Mouse (Mus musculus) adrenal gland, adult 18-20 months (tissue): ENCODE results near the gene Zdhhc17. TPM values are rescaled to one million over a fixed set of nuclear protein-coding genes. Genes with fewer than 3 reads are reported as not detected.
A peak's percentile ranks its signal among the peaks of the same experiment; 100 is the strongest.

ENCODE experiments used
- DNase-seq, 2 experiments: peaks; one replicate each; pipeline ENCODE4 v3.0.0; 2021 to 2022; ENCODE audit warnings: low spot score in 2 of 2
- total RNA-seq, 2 experiments: library from RNA; stranded (reverse); gene quantifications; 1 replicate in 1 of 2; 2 replicates in 1 of 2; pipeline ENCODE4 v1.2.3; 2021

Gene Zdhhc17
- total RNA-seq, 2 experiments from 2014 or later = 28.4 to 31.6 TPM

DNA sequence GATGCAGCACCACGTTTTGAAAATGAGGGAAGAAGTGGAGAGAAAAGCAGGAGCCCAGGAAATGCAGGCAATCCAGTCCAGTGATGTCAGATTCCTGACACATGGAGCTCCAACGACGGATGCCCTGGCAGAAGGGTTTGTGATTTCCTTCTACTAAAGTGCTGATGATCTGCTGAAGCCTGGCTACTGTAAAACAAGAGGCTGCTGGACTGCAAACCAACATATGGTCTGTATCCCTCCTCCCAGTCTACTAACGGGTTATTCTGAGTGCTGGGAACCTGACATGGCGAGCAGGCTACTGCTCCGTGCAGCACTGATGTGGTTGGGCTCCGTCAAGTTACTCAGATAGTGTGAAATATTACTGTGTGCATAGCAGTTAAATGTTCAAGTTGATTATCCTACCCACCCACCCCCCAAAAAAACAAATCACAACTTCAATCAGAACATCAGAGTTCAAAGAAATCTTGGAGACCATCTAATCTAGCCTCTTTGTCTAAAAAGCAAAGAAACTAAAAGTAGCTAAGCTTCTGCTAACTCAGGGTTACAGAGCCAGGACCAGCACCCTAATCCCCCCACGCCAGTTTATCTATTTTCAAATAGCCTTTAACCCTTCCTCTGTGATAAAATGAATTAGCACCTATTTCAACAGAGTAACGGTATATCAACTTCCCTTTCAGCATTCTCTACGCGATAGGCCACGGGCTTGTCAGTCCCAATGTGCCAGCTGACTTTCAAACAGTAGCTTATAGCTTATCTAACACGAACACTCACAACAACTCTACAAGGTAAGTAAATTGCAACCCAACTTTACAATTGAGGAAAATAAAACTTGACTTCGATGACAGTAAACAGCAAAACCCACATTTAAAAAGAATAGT lies 4.1 kb downstream of the Zdhhc17 start:
- DNase-seq = no peak

DNA sequence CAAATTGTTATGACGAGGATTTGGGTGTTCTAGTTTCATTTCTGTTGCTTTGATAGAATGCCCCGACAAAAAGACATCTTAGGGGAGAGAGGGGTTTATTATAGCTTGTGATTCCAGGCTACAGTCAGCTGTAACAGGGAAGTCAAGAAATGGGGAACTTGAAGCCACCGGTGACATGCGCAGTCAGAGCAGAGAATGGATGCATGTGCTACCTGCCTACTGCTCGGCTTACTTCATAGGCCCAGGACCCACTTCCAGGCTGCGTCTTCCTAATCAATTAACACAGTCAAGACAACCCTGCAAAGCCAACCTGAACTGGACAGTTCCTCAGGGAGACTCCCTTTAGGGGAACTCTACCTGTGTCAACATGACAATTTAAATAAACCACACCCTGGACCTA lies 5.7 kb downstream of the Zdhhc17 start:
- DNase-seq = no peak

DNA sequence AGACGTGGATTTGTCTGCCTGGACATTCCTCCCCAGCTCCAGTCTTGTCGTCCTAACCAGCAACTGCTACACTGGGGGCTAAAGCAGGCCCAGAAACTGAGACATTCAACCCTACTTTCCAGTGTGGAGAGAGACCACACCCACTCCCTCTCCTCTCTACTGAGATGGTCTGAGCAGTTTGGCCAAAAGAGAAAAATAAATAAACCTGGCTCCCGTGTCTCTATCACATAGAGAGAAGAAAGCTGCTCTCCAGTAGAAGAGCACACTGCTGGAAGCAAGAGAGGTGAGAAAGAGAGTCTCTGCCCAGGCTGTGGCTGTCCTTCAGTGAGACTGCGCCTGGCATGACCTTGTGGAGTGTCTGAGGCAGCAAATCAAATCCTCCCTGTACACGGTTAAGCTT lies 10.7 kb downstream of the Zdhhc17 start:
- no peak for DNase-seq

DNA sequence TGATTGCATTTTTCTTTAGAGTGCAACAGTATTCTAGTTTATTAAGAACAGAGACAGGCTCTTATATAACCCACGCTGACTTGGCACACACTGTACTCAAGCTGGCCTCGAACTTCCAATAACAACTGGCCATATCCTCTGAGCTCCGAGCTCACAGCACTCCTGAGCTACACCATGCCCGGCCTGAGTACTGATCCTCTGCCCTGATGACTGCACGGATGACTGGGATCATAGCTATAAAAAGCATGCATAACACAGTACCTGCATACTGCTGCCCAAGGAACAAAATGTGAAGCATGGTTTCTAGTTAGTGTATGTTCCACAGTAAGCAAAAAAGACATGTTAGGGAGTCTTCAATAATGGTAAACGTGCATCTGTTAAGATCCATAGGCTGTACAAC lies 12.8 kb downstream of the Zdhhc17 start:
- no peak for DNase-seq

GRCm38 (mm10) chr10:110994761-110995160 lies 15.2 kb downstream of the Zdhhc17 start:
- no peak for DNase-seq

DNA sequence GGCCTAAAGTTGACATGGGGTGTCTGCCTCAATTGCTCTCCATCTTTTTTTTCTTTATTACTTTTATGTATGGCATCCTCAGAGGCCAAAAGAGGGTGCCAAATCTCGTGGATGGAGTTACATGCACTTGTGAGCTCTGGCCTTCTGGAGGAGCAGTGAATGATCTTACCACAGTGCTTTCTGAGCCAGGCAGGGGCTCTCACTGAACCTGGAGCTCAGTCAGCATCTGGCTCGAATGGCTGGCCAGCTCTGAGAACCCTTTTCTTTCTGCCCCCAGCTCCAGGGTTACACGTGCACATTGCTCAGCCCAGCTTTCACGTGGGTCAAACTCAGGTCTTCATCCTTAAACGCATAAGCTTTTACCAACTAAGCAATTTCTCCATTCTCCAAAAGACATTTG lies 16.7 kb downstream of the Zdhhc17 start:
- DNase-seq = no peak

- DNase-seq = peak in 1 of 2 experiments; percentile 22
These were observed 17.9 kb downstream of the Zdhhc17 start for GRCm38 (mm10) chr10:110992047-110992431.

DNA sequence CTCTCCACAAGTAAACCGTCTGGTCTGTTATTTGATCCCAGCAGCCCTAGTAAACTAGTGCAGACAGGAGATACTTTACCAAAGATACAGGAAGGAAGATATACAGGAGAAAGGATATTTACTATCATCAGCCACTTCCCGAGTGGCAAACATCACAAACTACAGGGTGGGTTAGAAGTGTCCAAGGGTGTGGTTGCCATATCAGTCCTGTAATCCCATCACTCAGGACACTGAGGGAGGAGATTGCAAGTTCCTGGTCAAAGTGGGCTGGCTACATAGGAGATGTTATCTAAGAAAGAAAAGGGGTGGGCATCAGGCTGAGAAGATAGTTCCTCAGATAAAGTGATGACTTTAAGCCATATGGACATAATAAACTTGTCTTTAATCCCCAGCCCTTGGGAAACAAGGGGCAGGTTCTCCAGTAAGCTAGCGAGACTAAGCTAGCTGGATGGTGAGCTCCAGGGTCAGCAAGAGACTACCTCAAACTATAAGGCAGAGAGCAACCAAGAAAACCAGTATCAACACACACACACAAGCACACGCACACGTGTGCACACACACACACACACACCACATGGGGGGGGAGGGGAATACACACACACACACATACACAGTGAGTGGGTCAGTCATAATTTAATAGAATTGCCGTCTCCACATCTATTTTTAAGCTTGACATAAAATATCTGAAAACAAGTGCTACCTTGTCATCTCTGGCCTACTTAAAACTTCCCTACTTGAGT lies 18.5 kb downstream of the Zdhhc17 start:
- DNase-seq = no peak

- no peak for DNase-seq
These were observed 20.2 kb downstream of the Zdhhc17 start for GRCm38 (mm10) chr10:110989729-110990128.

GRCm38 (mm10) chr10:110986682-110987081 lies 23.3 kb downstream of the Zdhhc17 start:
- DNase-seq = no peak

DNA sequence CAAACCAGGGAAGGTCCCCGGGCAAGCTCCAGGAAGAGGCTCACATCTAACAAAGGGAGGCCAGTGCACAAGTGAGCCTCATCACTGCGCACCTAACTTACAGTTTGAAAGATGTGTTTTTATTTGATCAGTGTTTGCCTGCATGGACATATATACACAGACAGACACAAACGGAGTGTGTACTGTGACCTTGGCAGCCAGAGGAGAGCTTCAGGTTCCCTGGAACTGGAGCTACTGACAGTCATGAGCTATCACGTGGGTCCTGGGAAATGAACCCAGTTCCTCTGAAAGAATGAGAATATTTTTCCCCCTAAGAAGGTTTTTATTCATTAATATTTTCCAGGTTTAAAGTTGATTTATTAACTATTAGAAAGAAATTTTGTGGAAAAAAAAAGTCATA lies 27.2 kb downstream of the Zdhhc17 start:
- DNase-seq = no peak

DNA sequence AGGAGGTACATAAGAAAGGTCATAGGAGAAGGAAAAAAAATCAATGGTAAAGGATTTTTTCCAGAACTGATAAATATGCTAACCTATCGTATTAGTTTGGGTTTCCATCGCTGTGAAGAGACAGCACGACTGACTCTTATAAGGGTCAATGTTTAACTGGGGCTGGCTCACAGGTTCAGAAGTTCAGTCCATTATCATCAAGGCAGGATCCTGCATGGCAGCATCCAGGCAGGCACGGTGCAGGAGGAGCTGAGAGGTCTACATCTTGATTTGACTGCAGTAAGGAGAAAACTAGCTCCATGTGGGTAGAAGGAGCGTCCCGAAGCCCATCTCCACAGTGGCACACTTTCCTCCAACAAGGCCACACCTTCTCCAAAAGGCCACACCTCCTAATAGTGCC lies 29.5 kb downstream of the Zdhhc17 start:
- DNase-seq = no peak

DNA sequence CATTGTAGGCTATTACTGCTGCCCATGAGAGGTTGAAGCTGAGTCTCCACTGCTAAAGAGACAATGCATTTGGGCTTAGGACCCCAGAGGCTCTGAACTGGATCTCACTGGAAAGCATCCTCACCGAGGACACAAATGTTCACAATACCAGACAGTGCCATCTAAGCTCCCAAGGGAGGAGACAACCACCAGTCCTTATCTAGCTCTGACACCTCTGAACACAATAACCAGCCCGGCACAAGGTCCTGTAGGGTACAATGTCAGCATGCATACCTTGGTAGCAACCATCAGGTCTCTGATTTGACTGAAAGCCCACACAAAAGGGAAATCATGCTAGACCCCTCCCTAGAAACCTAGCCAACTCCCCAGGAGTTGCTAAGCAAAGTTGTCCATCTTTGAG lies 30.5 kb downstream of the Zdhhc17 start:
- DNase-seq = no peak

- DNase-seq = no peak
These were observed 32.6 kb downstream of the Zdhhc17 start for GRCm38 (mm10) chr10:110977379-110977778.

GRCm38 (mm10) chr10:110976046-110976445 lies 33.9 kb downstream of the Zdhhc17 start:
- peak in 1 of 2 experiments; percentile 27 for DNase-seq

DNA sequence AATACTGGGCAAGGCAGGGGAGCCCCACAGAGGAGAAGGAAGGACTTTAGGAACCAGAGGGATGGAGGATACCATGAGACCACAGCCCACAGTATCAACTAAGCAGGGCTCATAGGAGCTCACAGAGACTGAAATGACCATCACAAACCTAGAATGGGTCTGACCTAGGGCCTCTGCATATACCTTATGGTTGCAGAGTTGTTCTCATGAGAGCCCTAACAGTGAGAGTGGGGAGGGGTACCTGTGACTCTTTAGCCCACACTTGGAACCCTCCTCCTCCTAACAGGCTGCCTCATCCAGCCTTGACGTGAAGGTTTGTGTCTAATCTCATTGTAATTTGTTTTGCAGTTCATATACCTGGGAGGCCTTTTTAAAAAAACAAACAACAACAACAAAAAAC lies 35.1 kb downstream of the Zdhhc17 start:
- DNase-seq = no peak

DNA sequence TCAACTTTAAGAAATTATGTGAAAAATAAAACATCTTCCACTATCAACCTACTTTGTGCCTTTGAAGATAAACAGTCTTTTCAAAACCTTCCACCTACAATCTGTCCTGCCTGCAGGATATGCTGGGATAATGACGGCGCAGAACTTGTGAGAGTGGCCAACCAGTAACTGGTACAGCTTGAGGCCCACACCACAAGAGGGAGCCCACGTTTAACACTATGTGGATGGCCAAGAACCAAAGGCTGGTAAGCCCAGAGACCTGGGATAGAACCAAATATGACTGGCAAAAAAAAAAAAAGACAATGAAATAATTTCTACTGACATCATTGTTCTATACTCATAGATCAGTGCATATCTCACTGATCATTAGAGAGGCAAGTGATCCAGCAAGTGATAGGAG lies 35.5 kb downstream of the Zdhhc17 start:
- DNase-seq = peak in 1 of 2 experiments; percentile 22

- no peak for DNase-seq
These were observed 37.9 kb downstream of the Zdhhc17 start for GRCm38 (mm10) chr10:110971998-110972397.

DNA sequence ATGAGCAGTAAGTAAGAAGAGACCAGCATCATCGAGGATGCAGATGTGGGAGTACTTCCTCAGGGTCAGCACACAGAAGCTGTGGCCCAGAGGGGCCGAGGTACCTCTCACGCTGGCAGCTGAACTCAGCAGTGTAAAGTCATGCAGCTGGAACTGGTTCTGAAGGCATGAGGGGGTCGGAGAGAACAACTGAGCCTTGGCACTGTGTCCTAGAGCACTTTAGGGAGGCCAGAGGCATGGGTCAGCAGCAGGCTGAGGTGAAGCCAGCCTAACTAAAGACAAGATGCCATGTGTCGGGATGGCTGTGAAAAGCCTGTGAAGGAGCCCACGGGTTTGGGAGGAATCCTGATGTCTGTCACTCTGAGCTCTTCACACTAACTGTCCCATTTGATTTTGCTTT lies 38.5 kb downstream of the Zdhhc17 start:
- DNase-seq = no peak

GRCm38 (mm10) chr10:110971044-110971443 lies 38.9 kb downstream of the Zdhhc17 start:
- DNase-seq = no peak

DNA sequence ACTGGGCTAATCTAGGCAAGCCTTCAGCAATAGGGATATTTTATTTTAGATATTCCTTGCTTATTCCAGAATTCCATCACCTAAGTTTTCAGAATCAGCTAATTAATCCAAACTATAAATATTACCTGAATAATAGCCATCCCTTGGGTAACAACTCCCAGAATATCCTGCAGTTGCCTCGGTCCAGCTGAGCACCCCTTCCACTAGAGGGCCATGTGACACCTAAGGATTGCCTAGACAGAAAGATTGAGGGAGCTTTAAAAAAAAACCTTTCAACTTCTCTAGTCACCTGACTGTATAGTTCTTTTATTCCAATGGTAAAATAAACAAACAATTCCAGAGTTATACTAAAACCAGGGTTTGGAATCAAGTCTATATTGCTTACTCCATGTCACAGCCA lies 47.8 kb downstream of the Zdhhc17 start:
- DNase-seq = no peak

DNA sequence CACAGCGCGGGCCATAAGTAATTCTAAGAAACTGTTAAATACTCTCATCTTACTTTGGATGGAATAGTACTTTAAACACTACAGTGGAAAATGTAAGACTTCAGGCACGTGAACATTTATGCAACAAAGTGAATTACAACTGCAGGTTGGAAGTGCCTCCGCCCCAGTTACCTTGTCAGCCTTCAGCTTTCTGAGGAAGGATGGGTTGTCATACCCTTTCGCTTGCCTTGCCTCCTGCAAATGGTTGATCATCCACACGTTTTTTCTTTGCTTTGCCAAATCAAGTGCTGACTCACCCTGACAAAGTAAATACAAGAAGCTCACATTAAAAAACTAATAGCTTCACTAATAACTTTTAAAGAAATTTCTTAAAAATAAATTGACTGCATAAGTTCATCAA lies 49.1 kb downstream of the Zdhhc17 start:
- no peak for DNase-seq
